Mouse (Mus musculus): Measurements from ENCODE around the gene Brox. TPM values are rescaled to one million over a fixed set of nuclear protein-coding genes. Genes with fewer than 3 reads are reported as not detected.

The Brox gene
- total and polyA plus RNA-seq, 2 experiments from 2014 or later: 94.1 to 137 TPM

- 69% methylated on average over 4 of the region's 4 CpGs for WGBS
Observed at GRCm38 (mm10) chr1:183250612-183251011, 46.5 kb downstream of the Brox start.

GRCm38 (mm10) chr1:183248144-183248543 is 48.9 kb downstream of the Brox start:
- Histone ChIP-seq H3K27ac (ENCODE audit: low read depth, low read length) (no peak overlapping the region), H3K4me2 (ENCODE audit: low read depth) (no peak overlapping the region), H3K36me3 (ENCODE audit: insufficient read depth) (no peaks in the 10 kb centered on the region), H3K27me3 (ENCODE audit: insufficient read depth, low read length) (no peaks in the 10 kb centered on the region), H3K9ac (no peak overlapping the region), H3K4me1 (ENCODE audit: insufficient read depth) (no peaks in the 10 kb centered on the region), H3K4me3 (ENCODE audit: low read depth, low read length) (no peak overlapping the region), H3K9me3 (ENCODE audit: low read length) (no peaks in the 10 kb centered on the region)
- 54% methylated on average over 1 of the region's 1 CpGs for WGBS
- ATAC-seq (no peak), DNase-seq (no peak)
- TF ChIP-seq CTCF (IDR thresholded peaks at IDR 0.05; ENCODE audit: low read depth): no peak

More at GRCm38 (mm10) chr1:183250612-183251011, 46.5 kb downstream of the Brox start:
- Histone ChIP-seq H3K36me3 (ENCODE audit: insufficient read depth) (no peaks in the 10 kb centered on the region), H3K4me3 (ENCODE audit: low read depth, low read length) (no peak overlapping the region), H3K27me3 (ENCODE audit: insufficient read depth, low read length) (no peaks in the 10 kb centered on the region), H3K4me2 (ENCODE audit: low read depth) (no peak overlapping the region), H3K9ac (no peak overlapping the region), H3K27ac (ENCODE audit: low read depth, low read length) (no peak overlapping the region), H3K9me3 (ENCODE audit: low read length) (no peaks in the 10 kb centered on the region), H3K4me1 (ENCODE audit: insufficient read depth) (no peaks in the 10 kb centered on the region)
- no peak for TF ChIP-seq CTCF (IDR thresholded peaks at IDR 0.05; ENCODE audit: low read depth)
- DNase-seq (no peak), ATAC-seq (no peak)

- H3K27me3 ChIP-seq (ENCODE audit: insufficient read depth, low read length): no peaks in the 10 kb centered on the region
- H3K9me3 ChIP-seq (ENCODE audit: low read length): no peaks in the 10 kb centered on the region
- no peak overlapping the region for H3K4me3 ChIP-seq (ENCODE audit: low read depth, low read length)
- WGBS: 72% methylated on average over 7 of the region's 7 CpGs
- H3K4me2 ChIP-seq (ENCODE audit: low read depth): no peak overlapping the region
- H3K4me1 ChIP-seq (ENCODE audit: insufficient read depth): no peaks in the 10 kb centered on the region
- no peak for ATAC-seq
- DNase-seq: no peak
- no peaks in the 10 kb centered on the region for H3K36me3 ChIP-seq (ENCODE audit: insufficient read depth)
- no peak for TF ChIP-seq CTCF (IDR thresholded peaks at IDR 0.05; ENCODE audit: low read depth)
- H3K27ac ChIP-seq (ENCODE audit: low read depth, low read length): no peak overlapping the region
- no peak overlapping the region for H3K9ac ChIP-seq
Observed at GRCm38 (mm10) chr1:183243293-183243692, 53.8 kb downstream of the Brox start.

- Histone ChIP-seq H3K4me2 (ENCODE audit: low read depth) (no peak overlapping the region), H3K27me3 (ENCODE audit: insufficient read depth, low read length) (peaks cover 4% of the 10 kb centered on the region; the same call in 1 of the 2 replicates), H3K4me3 (ENCODE audit: low read depth, low read length) (no peak overlapping the region), H3K36me3 (ENCODE audit: insufficient read depth) (no peaks in the 10 kb centered on the region), H3K4me1 (ENCODE audit: insufficient read depth) (no peaks in the 10 kb centered on the region), H3K9me3 (ENCODE audit: low read length) (no peaks in the 10 kb centered on the region), H3K27ac (ENCODE audit: low read depth, low read length) (no peak overlapping the region), H3K9ac (no peak overlapping the region)
- no peak for ATAC-seq
- DNase-seq: peak; percentile 78
- whole genome bisulfite sequencing: 23% methylated on average over 2 of the region's 2 CpGs
- peak; percentile 85 for TF ChIP-seq CTCF (IDR thresholded peaks at IDR 0.05; ENCODE audit: low read depth)
Observed at GRCm38 (mm10) chr1:183237901-183238300, 59.2 kb downstream of the Brox start.

DNA sequence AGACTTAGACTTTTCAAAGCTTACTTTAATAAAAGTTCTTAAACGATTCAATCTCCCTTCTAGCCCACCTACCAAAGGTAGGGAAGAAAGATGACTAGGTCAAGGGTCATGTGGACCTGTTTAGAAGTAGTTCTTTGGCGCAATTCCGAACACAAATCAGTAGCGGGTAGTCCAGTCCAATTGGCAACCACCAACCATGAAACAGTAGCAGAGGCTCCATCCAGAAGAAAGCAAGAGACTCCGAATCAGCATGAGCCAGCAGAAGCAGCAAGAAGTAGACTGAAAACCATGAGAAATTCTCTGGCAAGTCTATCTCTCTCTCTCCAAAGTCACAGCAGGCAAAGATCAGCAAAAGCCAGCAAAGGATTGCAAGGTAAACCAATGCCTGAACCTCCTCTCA is 60.6 kb downstream of the Brox start:
- no peak for DNase-seq
- no peaks in the 10 kb centered on the region for H3K4me1 ChIP-seq (ENCODE audit: insufficient read depth)
- no peaks in the 10 kb centered on the region for H3K36me3 ChIP-seq (ENCODE audit: insufficient read depth)
- H3K27me3 ChIP-seq (ENCODE audit: insufficient read depth, low read length): peaks cover 4% of the 10 kb centered on the region; the same call in 1 of the 2 replicates
- no peak for TF ChIP-seq CTCF (IDR thresholded peaks at IDR 0.05; ENCODE audit: low read depth)
- 84% methylated on average over 5 of the region's 5 CpGs for WGBS
- H3K4me2 ChIP-seq (ENCODE audit: low read depth): no peak overlapping the region
- no peak overlapping the region for H3K9ac ChIP-seq
- no peak overlapping the region for H3K27ac ChIP-seq (ENCODE audit: low read depth, low read length)
- no peaks in the 10 kb centered on the region for H3K9me3 ChIP-seq (ENCODE audit: low read length)
- ATAC-seq: no peak
- no peak overlapping the region for H3K4me3 ChIP-seq (ENCODE audit: low read depth, low read length)

GRCm38 (mm10) chr1:183233679-183234174 is 63.3 kb downstream of the Brox start:
- Histone ChIP-seq H3K9me3 (ENCODE audit: low read length) (no peaks in the 10 kb centered on the region), H3K36me3 (ENCODE audit: insufficient read depth) (no peaks in the 10 kb centered on the region), H3K4me2 (ENCODE audit: low read depth) (no peak overlapping the region), H3K4me1 (ENCODE audit: insufficient read depth) (no peaks in the 10 kb centered on the region), H3K27ac (ENCODE audit: low read depth, low read length) (no peak overlapping the region), H3K27me3 (ENCODE audit: insufficient read depth, low read length) (peaks cover 4% of the 10 kb centered on the region; the same call in 1 of the 2 replicates), H3K4me3 (ENCODE audit: low read depth, low read length) (no peak overlapping the region), H3K9ac (no peak overlapping the region)
- WGBS: 79% methylated on average over 11 of the region's 11 CpGs
- ATAC-seq: no peak
- DNase-seq: no peak
- no peak for TF ChIP-seq CTCF (IDR thresholded peaks at IDR 0.05; ENCODE audit: low read depth)

- no peaks in the 10 kb centered on the region for H3K4me1 ChIP-seq (ENCODE audit: insufficient read depth)
- DNase-seq (no peak), ATAC-seq (no peak)
- 75% methylated on average over 7 of the region's 7 CpGs for WGBS
- peaks cover 4% of the 10 kb centered on the region; the same call in 1 of the 2 replicates for H3K27me3 ChIP-seq (ENCODE audit: insufficient read depth, low read length)
- no peak overlapping the region for H3K4me2 ChIP-seq (ENCODE audit: low read depth)
- no peak overlapping the region for H3K27ac ChIP-seq (ENCODE audit: low read depth, low read length)
- TF ChIP-seq CTCF (IDR thresholded peaks at IDR 0.05; ENCODE audit: low read depth): no peak
- H3K9me3 ChIP-seq (ENCODE audit: low read length): no peaks in the 10 kb centered on the region
- no peak overlapping the region for H3K4me3 ChIP-seq (ENCODE audit: low read depth, low read length)
- no peak overlapping the region for H3K9ac ChIP-seq
- H3K36me3 ChIP-seq (ENCODE audit: insufficient read depth): no peaks in the 10 kb centered on the region
Observed at GRCm38 (mm10) chr1:183232985-183233678, 63.9 kb downstream of the Brox start.

Measured in forebrain, postnatal 0 days (tissue).